Mouse (Mus musculus) pancreas, adult 10 weeks (tissue): ENCODE measurements around the gene Rbfox3. TPM values are rescaled to one million over a fixed set of nuclear protein-coding genes. Genes with fewer than 3 reads are reported as not detected.

Experiments used
- polyA plus RNA-seq: library from polyadenylated mRNA; stranded (reverse); fragments of 350-450 nt; fragmentation: Illumina TruSeq; extraction: RNeasy Lipid Tissue Mini Kit (QIAGEN cat#74804); gene quantifications from one replicate; pipeline ENCODE4 v1.2.3, GENCODE M21; 2015; ENCODE audit warnings: low read depth, low replicate concordance; ENCODE audit not compliant: insufficient read depth

Gene Rbfox3
- polyA plus RNA-seq = not detected

DNA sequence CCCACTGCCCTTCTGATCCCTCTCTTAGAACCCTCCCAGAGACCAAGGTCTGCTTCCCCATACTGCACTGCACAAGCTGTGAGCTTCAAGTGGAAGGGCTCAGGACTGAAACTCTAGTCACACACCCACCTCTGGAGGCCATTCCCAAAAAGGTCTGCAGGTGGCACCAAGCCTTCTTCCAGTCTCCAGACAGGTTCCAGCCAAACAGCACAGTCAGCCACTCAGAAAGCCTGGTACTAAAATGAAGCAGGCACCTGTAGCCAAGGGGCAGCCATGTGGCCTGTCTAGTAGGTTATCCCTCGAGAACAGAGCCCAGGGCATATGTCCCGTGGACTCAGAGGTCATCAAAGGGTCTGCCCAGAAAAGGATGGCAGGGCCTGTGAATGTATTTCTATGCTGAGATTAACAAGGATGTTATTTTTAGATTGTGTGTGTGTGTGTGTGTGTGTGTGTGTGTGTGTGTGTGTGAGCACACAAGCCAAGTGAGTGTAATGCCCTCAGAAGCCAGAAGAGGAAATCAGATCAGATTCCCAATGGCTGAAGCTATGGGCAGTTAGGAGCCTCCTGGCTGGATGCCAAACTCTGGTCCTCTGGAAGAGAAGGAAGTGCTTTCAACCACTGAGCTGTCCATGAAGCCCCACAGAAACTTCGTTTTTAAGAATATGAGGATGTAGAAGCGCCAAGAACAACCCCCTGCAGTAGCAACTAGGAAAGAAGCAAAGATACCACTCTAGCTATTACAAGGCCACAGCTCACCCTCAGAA lies at the start of gene Rbfox3:
Rbfox3 (minus strand) TSS at position 291 of the 764 bp plus-strand sequence.

DNA sequence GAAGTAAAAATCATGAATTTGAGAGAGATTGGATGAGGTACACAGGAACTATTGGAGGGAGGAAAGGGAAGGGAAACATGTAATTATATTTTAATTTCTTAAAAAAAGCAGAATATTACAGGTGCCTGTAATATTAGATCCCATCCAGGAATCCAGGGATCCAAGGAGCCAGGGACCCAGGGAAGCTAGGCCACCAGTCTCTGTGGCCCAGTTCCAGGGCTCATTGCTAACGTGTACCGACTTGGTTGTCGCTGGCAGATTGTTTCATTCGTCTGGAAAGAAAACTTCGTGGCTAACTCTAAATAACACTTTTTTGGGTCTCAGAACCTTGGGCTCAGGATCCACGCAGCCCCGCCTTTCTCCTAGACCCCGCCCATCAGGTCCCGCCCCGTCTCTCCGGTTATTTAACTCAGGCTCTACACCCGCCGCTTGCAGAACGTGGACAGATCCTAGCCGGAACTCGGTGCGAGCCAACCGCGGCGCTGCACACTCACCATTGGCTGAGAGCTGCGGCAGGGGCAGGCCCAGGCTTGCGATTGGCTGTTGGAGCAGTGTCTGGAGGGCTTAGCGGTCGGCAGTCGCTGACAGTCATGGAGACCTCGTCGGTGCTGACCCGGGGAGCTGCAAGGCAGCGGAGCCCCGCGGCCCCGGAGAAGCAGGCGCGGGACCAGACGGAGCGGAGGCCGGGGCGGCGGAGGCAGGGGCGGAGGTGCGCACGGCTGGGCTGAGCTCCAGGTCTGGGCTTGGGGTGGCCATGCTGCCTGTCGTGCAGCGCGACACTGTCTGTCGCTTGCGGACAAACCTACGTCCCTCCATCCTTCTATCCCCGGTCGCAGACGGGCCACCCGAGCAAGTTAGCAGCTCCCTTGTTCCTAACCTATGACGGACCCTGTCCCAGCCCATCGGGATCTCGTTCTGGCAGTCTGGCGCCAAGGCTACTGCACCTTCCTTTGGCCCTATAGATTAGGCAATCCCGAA lies 434.7 kb downstream of the Rbfox3 start, which contains the start of gene Engase:
Engase (plus strand) TSS at position 434 of the 978 bp plus-strand sequence.

Other genes with a start within 250 kb of the Rbfox3 start
- not detected for gene Enpp7, start 76.6 kb upstream of the Rbfox3 start, polyA plus RNA-seq
- 1.0 TPM for gene Cbx2, start 111.4 kb upstream of the Rbfox3 start, polyA plus RNA-seq
- gene Cbx8, start 129.4 kb upstream of the Rbfox3 start, polyA plus RNA-seq = 0.59 TPM
- 2.3 TPM for gene Cbx4, start 174.6 kb upstream of the Rbfox3 start, polyA plus RNA-seq